Mouse (Mus musculus) liver, postnatal 0 days (tissue): ENCODE data around the gene Unc45b.

Source experiments
- CTCF ChIP-seq: sonication (generic); IDR thresholded peaks from 2 replicates; pipeline ENCODE4 v1.5.1; 2016; ENCODE audit warnings: antibody characterized with exemption, low read depth
- EP300 ChIP-seq: IDR thresholded peaks from 2 replicates; pipeline ENCODE4 v1.6.1; 2016; ENCODE audit warnings: antibody characterized with exemption, low read depth, mild to moderate bottlenecking

- no peak for TF ChIP-seq CTCF
- TF ChIP-seq EP300: no peak
These were observed 42.5 kb downstream of the Unc45b start for GRCm38 (mm10) chr11:82952612-82953542.
